Mouse (Mus musculus): Measurements from ENCODE around the gene Tmem145. TPM values are rescaled to one million over a fixed set of nuclear protein-coding genes. Genes with fewer than 3 reads are reported as not detected.

The Tmem145 gene
- total and polyA plus RNA-seq, 3 experiments, result 1.9 to 8.3 (median 2.2) TPM

GRCm38 (mm10) chr7:25292107-25292506 lies 13.8 kb upstream of the Tmem145 start:
- DNase-seq, result no peak

- no peak for DNase-seq
These were observed 12.6 kb upstream of the Tmem145 start for GRCm38 (mm10) chr7:25293191-25293739.

DNA sequence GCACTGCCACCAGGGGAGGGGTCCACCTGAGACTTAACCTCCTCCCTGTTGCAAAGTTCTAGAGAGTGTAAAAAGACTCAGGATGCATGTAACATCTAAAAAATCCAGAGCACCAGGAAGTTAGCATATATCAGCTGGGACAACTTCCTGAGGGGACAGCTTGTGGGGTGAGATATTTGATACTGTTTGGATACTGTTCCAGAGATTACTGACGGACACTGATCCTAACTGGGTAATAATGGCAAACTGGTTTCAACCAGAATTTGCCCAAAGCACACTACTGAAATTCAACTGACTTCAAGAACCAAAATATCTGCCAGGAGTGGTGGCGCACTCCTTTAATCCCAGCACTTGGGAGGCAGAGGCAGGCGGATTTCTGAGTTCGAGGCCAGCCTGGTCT lies 11.4 kb upstream of the Tmem145 start:
- DNase-seq, result no peak

GRCm38 (mm10) chr7:25294960-25295722 lies 10.8 kb upstream of the Tmem145 start:
- DNase-seq, result no peak

GRCm38 (mm10) chr7:25296945-25297453 lies 8.9 kb upstream of the Tmem145 start:
- DNase-seq, result no peak

- peak; percentile 84 for DNase-seq
These were observed 8.2 kb upstream of the Tmem145 start, which contains the start of gene Pafah1b3 for GRCm38 (mm10) chr7:25297454-25298325. Gene Pafah1b3, minus strand, starts transcription at chr7:25297986.

DNA sequence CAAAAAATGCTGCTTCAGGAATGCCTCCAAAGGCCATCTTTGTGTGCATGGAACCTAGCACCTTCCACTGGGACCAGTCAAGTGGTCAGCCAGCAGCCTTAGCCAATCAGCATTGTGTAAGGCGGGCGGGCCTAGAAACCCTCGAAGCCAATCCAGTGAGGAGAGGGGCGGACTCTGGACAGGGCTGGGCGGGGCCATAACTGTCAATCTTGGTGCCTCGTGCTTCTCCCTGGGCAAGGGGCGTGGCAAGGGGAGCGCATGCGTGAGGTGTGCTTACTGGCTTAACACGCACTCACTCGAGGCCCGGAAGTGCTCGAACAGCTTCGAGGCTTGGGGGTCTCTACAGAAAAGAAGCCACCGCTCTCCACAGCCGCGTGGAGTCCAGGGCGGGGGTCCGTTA lies 4.8 kb upstream of the Tmem145 start, which contains the start of gene Prr19:
Gene Prr19, plus strand, starts transcription at position 349 of the 400 bp plus-strand sequence.
- DNase-seq, result no peak

GRCm38 (mm10) chr7:25303003-25303684 lies 2.8 kb upstream of the Tmem145 start:
- DNase-seq, result no peak

GRCm38 (mm10) chr7:25303685-25304006 lies 2.3 kb upstream of the Tmem145 start:
- no peak for DNase-seq

GRCm38 (mm10) chr7:25305481-25305880 lies 425 bp upstream of the Tmem145 start:
- DNase-seq, result no peak

DNA sequence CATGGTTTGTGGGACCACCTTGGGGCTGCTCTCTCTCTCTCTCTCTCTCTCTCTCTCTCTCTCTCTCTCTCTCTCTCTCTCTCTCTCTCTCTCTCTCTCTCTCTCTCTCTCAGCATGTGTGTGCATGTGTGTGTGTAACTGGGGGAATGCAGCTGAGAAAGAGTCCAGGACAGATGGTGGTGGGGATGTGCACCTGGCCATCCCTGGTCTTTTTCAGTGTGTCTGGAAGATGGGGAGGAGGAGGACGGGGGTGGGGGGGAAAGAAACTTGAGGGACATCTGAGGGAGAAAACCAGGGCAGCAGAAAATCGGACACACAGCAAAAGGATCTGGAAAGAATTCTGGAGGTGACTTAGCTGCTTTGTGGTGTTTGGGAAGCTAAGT lies 699 bp downstream of the Tmem145 start:
- no peak for DNase-seq

GRCm38 (mm10) chr7:25308702-25309318 lies 2.9 kb downstream of the Tmem145 start:
- peak; percentile 49 for DNase-seq

- DNase-seq, result no peak
These were observed 3.5 kb downstream of the Tmem145 start for GRCm38 (mm10) chr7:25309425-25309824.

- DNase-seq, result no peak
These were observed 5.3 kb downstream of the Tmem145 start for GRCm38 (mm10) chr7:25311193-25311592.

GRCm38 (mm10) chr7:25313325-25313724 lies 7.4 kb downstream of the Tmem145 start:
- DNase-seq, result peak; percentile 53

DNA sequence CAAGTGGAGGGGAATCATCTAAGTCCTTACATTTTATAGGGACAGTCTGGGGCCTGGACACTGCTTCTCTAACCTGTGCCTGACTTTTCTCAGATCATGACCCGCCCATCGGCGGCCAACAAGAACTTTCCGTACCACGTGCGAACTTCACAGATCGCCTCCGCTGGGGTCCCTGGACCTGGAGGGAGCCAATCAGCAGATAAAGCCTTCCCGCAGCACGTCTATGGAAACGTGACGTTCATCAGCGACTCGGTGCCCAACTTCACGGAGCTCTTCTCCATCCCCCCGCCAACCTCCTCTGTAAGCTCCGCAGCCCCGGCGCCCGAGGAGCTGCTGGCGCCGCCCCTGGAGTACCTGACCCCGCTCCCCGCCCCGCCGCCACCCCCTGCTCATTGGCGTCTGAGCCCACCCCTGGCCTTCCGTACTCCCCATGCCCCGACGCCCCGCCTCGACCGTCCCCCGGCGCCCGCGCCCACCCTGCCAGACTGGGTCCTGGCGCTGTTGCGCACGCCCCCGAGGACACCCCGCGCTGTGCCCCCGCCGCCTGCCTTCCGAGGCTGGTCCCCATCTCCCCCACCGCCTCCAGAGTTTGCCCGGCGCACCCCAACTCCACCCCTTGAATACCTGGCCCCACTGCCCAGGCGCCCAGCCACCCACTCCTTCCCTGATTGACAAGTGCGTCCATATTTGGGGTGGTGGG lies 8.8 kb downstream of the Tmem145 start:
- peak; percentile 33 for DNase-seq

DNA sequence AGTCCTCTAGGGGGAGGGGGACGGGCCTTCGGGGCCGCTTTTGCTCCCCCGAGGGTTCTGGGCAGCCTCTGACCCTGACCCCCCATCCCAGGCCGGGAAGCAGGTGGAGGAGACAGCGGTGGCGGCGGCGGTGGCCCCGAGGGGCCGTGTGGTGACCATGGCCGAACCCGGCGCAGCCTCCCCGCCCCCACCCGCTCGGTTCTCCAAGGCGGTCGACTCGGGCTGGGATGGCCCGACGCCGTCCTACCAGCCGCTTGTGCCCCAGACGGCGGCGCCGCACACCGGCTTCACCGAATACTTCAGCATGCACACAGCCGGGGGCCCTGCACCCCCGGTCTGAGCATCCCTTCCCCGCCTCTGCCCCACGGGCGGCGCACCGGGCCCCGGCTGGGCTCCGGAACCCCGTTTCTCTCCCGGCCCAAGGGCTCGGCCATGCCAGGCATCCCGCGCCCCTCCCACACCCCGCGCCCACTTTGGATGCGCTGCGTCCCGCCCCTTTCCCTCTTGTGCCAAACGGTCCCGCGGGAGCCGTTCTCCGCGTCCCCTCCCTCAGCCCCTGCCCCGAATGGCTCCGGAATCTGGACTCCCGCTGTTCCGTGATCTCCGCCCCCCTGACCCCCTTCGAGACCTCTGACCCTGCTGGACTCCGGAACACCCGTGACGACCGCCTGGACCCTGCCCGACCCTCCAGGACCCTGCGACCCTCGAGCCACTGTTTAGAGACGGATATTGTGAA lies 9.6 kb downstream of the Tmem145 start:
- peak; percentile 75 for DNase-seq

GRCm38 (mm10) chr7:25316532-25317445 lies 10.9 kb downstream of the Tmem145 start, which contains the start of gene Megf8:
Gene Megf8, plus strand, starts transcription at chr7:25317164.
- DNase-seq, result peak; percentile 96

DNA sequence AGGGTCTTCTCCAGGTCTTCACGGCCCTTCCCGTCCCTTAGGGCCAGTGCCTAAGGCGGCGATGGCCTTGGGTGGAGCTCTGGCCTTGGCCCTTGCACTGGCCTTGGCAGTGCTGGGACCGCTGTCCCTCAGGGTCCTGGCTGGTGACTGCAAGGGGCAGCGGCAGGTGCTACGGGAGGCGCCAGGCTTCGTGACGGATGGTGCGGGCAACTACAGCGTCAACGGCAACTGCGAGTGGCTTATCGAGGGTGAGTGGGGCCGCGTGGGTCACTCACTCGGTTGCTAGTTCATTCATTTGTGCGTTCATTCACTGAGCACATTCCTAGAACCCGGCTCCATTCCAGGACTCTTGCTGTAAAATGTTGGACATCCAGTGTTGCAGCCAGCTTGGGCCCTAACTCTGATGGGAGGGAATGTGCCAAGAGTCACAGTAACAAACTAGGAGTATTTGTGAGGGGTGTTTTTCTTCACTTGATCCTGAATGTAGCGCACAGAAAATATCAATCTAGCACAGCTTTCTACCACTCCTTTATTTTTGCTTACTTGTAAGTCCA lies 11.6 kb downstream of the Tmem145 start:
- peak; percentile 77 for DNase-seq
